Mouse (Mus musculus) G1E (cell line): ENCODE results near the gene Tma16.

ENCODE experiments used
- CTCF ChIP-seq: IDR thresholded peaks from 2 replicates; pipeline ENCODE4 v1.5.1; 2012; ENCODE audit warnings: low read depth, low read length, inconsistent platforms, mixed read lengths
- GATA1 ChIP-seq: IDR thresholded peaks from 2 replicates; pipeline ENCODE4 v1.6.1; 2012; ENCODE audit warnings: borderline replicate concordance, low read length, inconsistent platforms, mixed read lengths

- TF ChIP-seq GATA1: no peak
- TF ChIP-seq CTCF: no peak
Observed at GRCm38 (mm10) chr8:66486084-66486763, at the start of gene Tma16.
